Mouse (Mus musculus) midbrain, embryonic 10.5 days (tissue): ENCODE results near the gene Tpcn2. TPM values are rescaled to one million over a fixed set of nuclear protein-coding genes. Genes with fewer than 3 reads are reported as not detected.
A peak's percentile ranks its signal among the peaks of the same experiment; 100 is the strongest.

ENCODE experiments used
- DNase-seq: peaks from one replicate; pipeline ENCODE4 v3.0.0-alpha.2; 2017; ENCODE audit warnings: low spot score
- H3K27ac ChIP-seq: fragments of 300-500 bp; sonication (generic); replicated peaks from 2 replicates; pipeline ENCODE4 v1.5.1; 2016; ENCODE audit warnings: mild to moderate bottlenecking
- H3K27me3 ChIP-seq: fragments of 300-500 bp; sonication (generic); 2 replicates; pipeline ENCODE4 v1.6.1; 2016; ENCODE audit warnings: low read depth, mild to moderate bottlenecking; ENCODE audit not compliant: poor library complexity, severe bottlenecking
- H3K36me3 ChIP-seq: fragments of 300-500 bp; sonication (generic); 2 replicates; pipeline ENCODE4 v1.6.1; 2016; ENCODE audit warnings: mild to moderate bottlenecking, moderate library complexity
- H3K4me1 ChIP-seq: fragments of 300-500 bp; sonication (generic); 2 replicates; pipeline ENCODE4 v1.6.1; 2016
- H3K4me3 ChIP-seq: fragments of 300-500 bp; sonication (generic); 2 replicates; pipeline ENCODE4 v1.5.1; 2016; ENCODE audit warnings: mild to moderate bottlenecking, moderate library complexity
- H3K9me3 ChIP-seq: fragments of 300-500 bp; sonication (generic); replicated peaks from 2 replicates; pipeline ENCODE4 v1.6.1; 2016; ENCODE audit warnings: mild to moderate bottlenecking
- WGBS: fragments of 180-500 bp; shearing (Covaris S2); methylation state at CpG from one replicate; pipeline ENCODE4 v1.1.7; 2016; 5-methylcytosine and 5-hydroxymethylcytosine counted together
- polyA plus RNA-seq: library from polyadenylated mRNA; unstranded; fragments of >200 nt; fragmentation: Nextera tagmentation; extraction: Ambion mirVana; gene quantifications from 2 replicates; pipeline ENCODE4 v1.2.1, GENCODE M21; 2016

Gene Tpcn2
- polyA plus RNA-seq, 1 experiment from 2014 or later: 5.4 TPM

DNA sequence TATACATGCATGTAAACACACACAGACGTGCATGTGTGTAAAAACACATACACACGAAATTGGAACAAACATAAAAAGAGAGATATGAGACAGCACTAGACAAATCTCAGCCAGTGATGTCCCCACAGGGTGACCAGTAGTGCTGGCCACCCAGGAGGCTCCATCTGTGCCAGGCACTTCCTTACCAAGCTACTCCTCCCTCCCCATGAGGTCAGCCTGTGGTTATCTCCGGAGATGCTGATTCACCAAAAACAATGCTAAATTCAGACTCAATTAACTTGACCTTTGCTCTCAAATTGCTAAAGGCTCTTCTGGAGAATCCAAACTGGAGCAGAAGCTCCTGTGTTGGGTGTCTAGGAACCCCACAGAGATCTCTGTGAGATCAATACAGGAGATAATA lies 96.0 kb downstream of the Tpcn2 start:
- 0 out of 2 replicates have a peak, but pooled peaks cover 6% of the 10 kb centered on the region for H3K27me3 ChIP-seq
- WGBS: 75% methylated on average over 3 of the region's 3 CpGs
- DNase-seq: no peak
- H3K36me3 ChIP-seq: no peaks in the 10 kb centered on the region
- no peak overlapping the region for H3K27ac ChIP-seq
- no peaks in the 10 kb centered on the region for H3K9me3 ChIP-seq
- no peak overlapping the region for H3K4me3 ChIP-seq
- H3K4me1 ChIP-seq: 0 out of 2 replicates have a peak, but pooled peaks cover 2% of the 10 kb centered on the region

DNA sequence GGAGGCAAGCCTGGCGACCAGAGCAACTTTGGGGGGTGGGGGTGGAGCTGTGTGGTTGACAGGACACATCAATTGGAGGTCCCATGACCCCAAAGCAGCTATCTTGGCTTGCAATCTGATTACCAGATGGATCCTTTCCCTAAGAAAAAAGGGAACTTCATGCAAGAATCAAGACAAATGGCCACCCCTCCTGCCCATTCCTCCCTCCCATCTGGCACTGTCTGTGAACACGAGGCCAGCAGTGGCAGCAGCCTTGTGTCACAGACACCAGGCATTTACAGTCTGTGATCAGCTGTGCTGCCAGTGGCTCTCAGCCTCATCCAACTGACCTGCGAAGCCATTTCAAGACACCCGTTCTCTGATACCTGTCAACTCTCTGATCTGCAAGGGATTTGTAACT lies 101.4 kb downstream of the Tpcn2 start:
- DNase-seq: no peak
- WGBS: 78% methylated on average over 4 of the region's 4 CpGs

DNA sequence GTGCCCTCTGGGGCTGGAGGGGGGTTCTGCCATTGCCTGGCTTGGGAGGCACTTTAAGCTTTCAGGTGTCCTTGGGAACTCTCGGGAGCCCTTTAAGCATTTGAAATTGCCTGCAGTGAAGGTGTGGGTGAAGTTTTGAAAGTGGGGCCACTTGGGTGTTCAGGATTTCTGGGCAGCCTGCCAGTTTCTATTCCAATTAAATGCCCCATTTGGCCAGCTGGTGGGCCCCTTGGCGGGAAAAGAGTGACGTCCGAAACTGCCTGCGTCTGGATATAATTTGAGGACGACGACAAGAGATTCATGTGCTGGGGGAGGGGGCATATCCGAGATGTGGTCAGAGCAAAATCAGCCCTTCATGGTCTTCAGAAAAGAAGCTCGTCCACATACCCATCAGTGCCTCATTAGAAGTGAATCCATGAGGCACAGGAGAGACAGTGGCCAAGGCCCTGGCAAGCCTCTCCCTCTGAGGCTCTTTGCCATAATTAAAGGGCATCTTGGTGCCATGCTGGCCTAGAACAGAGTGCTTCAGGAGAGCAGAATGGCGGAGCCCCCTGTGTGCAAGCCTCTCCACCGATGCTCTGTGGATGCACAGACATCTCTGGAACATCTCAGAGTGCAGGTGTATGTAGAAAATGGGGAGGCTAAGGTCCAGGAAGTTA lies 102.3 kb downstream of the Tpcn2 start:
- DNase-seq: no peak
- H3K4me1 ChIP-seq: peaks cover 20% of the 10 kb centered on the region
- 86% methylated on average over 11 of the region's 11 CpGs for WGBS
- peaks cover 9% of the 10 kb centered on the region; the same call in 1 of the 2 replicates for H3K27me3 ChIP-seq
- no peaks in the 10 kb centered on the region for H3K9me3 ChIP-seq
- no peak overlapping the region for H3K4me3 ChIP-seq
- H3K36me3 ChIP-seq: no peaks in the 10 kb centered on the region
- H3K27ac ChIP-seq: peak overlapping the region; percentile 46

More for the DNA sequence above, 101.4 kb downstream of the Tpcn2 start:
- H3K4me1 ChIP-seq: peaks cover 11% of the 10 kb centered on the region
- no peak overlapping the region for H3K4me3 ChIP-seq
- H3K27ac ChIP-seq: no peak overlapping the region
- no peaks in the 10 kb centered on the region for H3K9me3 ChIP-seq
- H3K36me3 ChIP-seq: no peaks in the 10 kb centered on the region
- H3K27me3 ChIP-seq: peaks cover 9% of the 10 kb centered on the region; the same call in 1 of the 2 replicates

DNA sequence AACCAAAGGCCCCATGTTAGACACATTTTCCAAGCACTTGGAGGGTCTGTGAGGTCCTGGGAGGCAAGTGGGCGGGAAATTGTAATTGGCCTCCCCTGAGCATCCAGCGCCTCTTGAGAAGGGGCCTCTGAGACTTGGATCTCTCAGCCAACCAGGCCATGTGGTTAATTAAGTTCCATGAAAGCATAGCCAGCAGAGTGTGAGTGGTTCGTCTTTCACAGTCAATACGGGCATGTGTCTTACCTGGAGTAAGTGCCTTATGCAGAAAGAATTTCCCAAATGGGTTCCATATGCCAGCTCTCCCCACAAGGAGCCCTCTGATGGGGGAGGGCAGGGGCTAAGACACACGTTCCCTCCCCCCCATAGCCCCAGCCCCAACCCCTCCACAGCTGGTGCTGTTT lies 104.1 kb downstream of the Tpcn2 start:
- 52% methylated on average over 5 of the region's 5 CpGs for WGBS
- peak overlapping the region; percentile 28; the same call in 1 of the 2 replicates for H3K27ac ChIP-seq
- peaks cover 11% of the 10 kb centered on the region; the same call in 1 of the 2 replicates for H3K27me3 ChIP-seq
- H3K4me3 ChIP-seq: no peak overlapping the region
- no peaks in the 10 kb centered on the region for H3K36me3 ChIP-seq
- H3K4me1 ChIP-seq: peaks cover 31% of the 10 kb centered on the region
- H3K9me3 ChIP-seq: no peaks in the 10 kb centered on the region
- no peak for DNase-seq

DNA sequence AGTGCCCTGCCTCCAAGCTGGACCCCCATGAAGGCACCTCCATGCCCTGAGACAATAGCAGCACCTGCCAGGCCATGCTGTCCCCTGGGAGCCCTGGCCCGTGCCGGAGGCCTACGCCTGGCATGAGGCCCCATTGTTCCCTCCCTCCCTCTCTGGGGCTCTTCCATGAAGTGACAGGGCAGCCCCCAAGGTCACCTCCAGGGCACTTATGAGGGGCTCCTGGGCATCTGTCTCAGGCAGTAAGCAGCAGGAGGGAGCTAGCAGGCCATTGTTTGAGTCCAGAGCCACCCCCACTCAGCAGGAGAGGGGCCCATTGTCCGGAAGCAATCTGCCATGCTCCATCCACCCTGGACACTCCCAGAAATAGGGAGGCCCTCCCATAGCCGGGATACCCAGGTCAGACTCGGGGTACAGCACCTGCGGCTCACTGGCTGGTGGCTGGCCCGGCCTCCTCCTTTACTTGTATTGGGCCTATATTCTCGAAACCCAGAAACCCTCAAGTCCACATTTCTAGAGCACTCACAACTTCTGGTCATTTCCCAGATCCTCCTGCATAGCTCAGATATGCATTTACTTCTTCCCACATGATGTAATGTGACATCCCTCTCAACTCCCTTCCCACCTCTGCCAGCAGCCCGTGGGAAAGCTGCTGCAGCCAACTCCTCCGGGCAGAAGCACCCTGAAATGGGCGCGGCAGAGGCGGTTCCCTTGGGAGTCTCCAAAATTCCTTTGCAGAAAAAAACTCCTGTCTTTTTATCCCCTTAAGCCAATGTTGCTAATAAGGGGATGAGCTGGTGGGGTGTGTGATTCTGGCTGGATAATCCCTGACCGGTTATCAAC lies 106.8 kb downstream of the Tpcn2 start:
- H3K27ac ChIP-seq: peak overlapping the region; percentile 84
- H3K4me3 ChIP-seq: peak overlapping the region; percentile 21; the same call in 1 of the 2 replicates
- 29% methylated on average over 15 of the region's 15 CpGs for WGBS
- peaks cover 58% of the 10 kb centered on the region for H3K4me1 ChIP-seq
- peaks cover 31% of the 10 kb centered on the region for H3K27me3 ChIP-seq
- peak; percentile 41 for DNase-seq
- H3K9me3 ChIP-seq: no peaks in the 10 kb centered on the region
- no peaks in the 10 kb centered on the region for H3K36me3 ChIP-seq

DNA sequence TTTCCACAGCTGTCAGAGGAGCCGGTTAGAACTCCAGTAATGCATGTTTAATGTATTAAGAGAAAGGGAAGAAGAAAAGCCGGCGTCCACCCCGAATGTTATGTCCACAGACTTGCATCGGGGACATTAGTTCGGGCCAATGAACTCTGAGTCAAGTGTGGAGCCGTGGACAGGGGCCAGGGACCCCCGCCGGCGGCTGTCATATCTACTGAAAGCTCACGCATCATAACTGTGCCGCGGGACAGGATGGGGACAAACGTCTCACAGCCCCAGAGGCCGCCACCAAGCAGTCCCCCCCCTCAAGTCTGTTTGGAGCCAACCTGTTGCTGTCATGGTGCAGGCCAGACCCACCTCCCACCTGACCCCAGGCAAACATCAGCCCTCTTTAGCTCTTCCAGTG lies 110.2 kb downstream of the Tpcn2 start:
- Histone ChIP-seq H3K36me3 (no peaks in the 10 kb centered on the region), H3K4me1 (peaks cover 51% of the 10 kb centered on the region), H3K27me3 (peaks cover 45% of the 10 kb centered on the region), H3K4me3 (no peak overlapping the region), H3K9me3 (no peaks in the 10 kb centered on the region), H3K27ac (peak overlapping the region; percentile 85)
- DNase-seq: peak; percentile 16
- WGBS: 66% methylated on average over 15 of the region's 15 CpGs

DNA sequence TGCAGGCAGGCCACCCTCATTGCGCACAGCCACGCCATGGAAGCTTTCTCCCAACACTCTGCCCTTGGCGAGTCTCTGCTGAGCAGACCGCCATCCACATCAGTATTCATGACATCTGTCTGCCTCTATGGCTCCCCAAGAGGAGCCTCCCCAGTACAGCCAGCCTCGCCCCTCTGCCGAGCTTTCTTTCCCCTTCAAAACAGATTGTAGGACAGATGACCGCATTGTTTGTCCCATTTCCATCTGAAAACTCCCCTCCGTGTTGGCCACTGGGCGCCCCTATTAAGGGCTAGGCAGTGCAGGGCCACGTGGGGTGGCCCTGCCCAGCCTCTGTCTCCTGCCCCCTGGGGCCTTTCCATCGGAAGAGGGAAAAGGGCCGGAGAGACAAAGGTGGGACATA lies 110.7 kb downstream of the Tpcn2 start:
- H3K4me1 ChIP-seq: peaks cover 51% of the 10 kb centered on the region
- peak; percentile 47 for DNase-seq
- H3K27ac ChIP-seq: peak overlapping the region; percentile 85
- 11% methylated on average over 12 of the region's 12 CpGs for WGBS
- H3K27me3 ChIP-seq: peaks cover 45% of the 10 kb centered on the region
- peak overlapping the region; percentile 20; the same call in 1 of the 2 replicates for H3K4me3 ChIP-seq
- H3K36me3 ChIP-seq: no peaks in the 10 kb centered on the region
- no peaks in the 10 kb centered on the region for H3K9me3 ChIP-seq

DNA sequence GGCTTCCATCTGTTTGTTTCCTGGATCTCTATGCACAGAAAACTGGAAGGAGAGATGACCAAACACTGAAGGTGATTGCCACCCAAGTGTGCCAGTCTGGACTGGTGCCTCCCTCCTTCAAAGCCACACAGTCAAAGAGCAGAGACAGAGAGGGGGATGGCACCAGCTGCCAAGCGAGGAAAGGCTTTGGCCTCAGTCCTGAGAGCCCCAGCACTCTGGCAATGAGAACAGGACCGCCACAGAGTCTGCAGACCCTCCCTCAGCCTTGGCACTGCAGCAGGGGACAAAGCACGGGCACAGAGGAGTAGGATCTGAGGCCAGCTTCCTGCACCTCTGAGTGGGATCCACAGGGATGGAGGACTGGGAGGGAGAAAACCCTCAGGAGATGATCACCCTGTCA lies 114.1 kb downstream of the Tpcn2 start:
- 73% methylated on average over 3 of the region's 3 CpGs for WGBS
- H3K27ac ChIP-seq: peak overlapping the region; percentile 55; the same call in 1 of the 2 replicates
- no peak for DNase-seq
- peaks cover 52% of the 10 kb centered on the region for H3K27me3 ChIP-seq
- H3K4me1 ChIP-seq: peaks cover 31% of the 10 kb centered on the region
- no peaks in the 10 kb centered on the region for H3K9me3 ChIP-seq
- H3K36me3 ChIP-seq: no peaks in the 10 kb centered on the region
- H3K4me3 ChIP-seq: no peak overlapping the region

DNA sequence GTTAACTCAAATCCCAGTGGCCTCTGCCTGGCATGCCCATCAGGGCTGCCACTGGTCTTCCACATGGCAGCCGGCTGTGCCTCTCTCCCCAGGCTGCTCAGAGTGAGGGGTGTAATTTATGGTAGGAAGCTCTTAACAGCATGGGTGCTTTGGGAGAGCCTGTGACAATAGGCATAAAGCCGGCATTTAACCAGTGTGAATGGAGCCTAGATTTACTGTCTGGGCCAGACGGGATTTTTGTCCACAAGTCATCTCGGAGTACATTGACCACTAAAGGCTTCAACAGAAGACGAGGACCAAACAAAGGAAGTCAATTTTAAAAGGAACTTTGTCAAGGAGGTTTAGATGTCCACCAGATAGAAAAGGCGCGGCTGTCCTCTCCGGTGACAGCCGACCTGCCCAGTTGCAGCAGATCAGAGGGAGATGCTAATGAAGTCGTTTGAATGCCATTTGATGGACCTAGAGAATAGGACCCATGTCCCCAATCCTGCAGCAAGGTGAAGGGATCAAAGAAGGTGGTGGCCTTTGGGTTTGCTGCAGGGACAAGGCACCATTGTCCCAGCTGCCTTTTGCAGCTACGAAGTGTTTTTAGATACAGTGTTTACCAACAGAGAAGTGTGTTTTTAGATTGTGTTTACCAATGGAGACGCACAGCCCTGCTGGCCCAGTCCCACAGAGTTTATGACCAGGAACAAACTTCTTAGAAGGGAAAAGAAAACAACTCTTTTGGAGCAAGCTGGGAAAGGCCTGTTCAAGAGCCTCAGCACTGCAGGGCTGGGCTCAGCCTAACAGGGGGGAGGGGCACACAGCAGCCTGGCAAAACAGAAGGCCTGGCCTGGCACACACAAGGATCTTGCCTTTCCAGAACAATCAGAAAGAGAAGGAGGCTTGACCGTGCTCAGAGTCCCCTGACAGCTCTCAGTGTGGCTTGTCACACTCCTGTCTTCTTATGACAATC lies 124.2 kb downstream of the Tpcn2 start:
- H3K36me3 ChIP-seq: no peaks in the 10 kb centered on the region
- H3K9me3 ChIP-seq: no peaks in the 10 kb centered on the region
- peaks cover 45% of the 10 kb centered on the region for H3K27me3 ChIP-seq
- H3K27ac ChIP-seq: peak overlapping the region; percentile 81
- peaks cover 33% of the 10 kb centered on the region for H3K4me1 ChIP-seq
- H3K4me3 ChIP-seq: no peak overlapping the region
- peak; percentile 64 for DNase-seq
- 20% methylated on average over 13 of the region's 13 CpGs for WGBS

DNA sequence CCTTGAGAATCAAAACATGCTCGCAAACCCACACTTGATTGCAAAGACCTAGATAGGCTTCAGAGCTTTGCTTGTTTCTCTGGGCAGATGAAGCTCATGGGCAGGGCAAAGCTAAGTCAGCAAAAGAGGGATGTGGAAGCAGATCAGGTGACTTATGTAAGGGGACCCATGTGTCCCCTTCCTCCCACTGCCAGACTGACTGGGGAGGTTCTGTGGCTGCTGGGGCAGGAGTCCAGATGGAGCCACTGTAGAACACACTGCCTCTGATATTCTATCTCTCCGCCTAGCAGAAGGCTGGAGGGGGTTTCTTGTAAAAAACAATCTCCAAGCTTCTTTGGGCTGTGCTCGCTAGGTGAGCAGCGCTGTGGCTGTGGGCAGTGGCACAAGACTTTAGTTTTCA lies 128.1 kb downstream of the Tpcn2 start:
- Histone ChIP-seq H3K4me1 (peaks cover 23% of the 10 kb centered on the region), H3K4me3 (no peak overlapping the region), H3K9me3 (no peaks in the 10 kb centered on the region), H3K27ac (no peak overlapping the region), H3K36me3 (no peaks in the 10 kb centered on the region), H3K27me3 (peaks cover 14% of the 10 kb centered on the region; the same call in 1 of the 2 replicates)
- DNase-seq: no peak
- WGBS: 82% methylated on average over 4 of the region's 4 CpGs

DNA sequence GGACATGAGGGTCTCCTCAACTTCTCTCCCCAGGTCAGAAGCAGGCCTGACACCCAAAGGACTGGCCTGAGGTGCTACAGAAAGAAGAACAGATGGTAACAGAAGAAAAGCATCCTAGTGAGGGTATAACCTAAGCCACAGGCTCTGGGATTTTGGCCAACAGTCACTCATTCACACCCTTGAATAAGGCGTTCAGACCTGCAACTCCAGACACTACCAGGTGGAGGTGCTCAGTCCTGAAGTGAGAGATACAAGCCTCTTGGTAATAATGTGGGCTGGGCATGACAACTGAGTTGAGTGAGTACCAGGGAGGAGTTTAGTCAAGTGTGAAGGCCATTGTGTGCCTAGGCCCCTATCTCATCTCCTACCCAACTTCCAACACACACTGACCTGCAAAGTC lies 129.7 kb downstream of the Tpcn2 start:
- WGBS: 71% methylated on average over 1 of the region's 1 CpGs
- DNase-seq: no peak
- Histone ChIP-seq H3K4me3 (no peak overlapping the region), H3K27me3 (peaks cover 13% of the 10 kb centered on the region; the same call in 1 of the 2 replicates), H3K27ac (no peak overlapping the region), H3K36me3 (no peaks in the 10 kb centered on the region), H3K4me1 (peaks cover 7% of the 10 kb centered on the region), H3K9me3 (no peaks in the 10 kb centered on the region)

DNA sequence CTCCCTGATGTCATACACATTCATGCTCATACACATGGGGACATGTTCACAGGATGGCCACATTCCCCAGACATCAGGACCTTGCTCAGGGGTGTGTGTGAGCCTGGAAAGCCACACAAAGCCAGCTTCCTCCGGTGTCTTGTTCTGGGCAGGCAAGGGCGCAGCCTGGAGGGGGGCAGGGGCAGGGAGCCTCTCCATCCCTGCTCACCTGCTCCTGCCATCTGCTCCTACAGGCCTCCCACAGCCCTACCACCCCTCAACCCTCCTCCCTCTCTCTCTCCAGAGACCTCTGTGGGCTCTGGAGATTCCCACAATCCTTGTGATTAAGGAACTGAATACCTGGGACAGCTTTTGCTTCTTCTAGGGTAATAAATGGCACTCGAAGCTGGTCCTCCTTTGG lies 132.0 kb downstream of the Tpcn2 start:
- no peaks in the 10 kb centered on the region for H3K4me1 ChIP-seq
- peaks cover 5% of the 10 kb centered on the region; the same call in 1 of the 2 replicates for H3K27me3 ChIP-seq
- H3K36me3 ChIP-seq: no peaks in the 10 kb centered on the region
- H3K4me3 ChIP-seq: no peak overlapping the region
- WGBS: 78% methylated on average over 3 of the region's 3 CpGs
- H3K9me3 ChIP-seq: 0 out of 2 replicates have a peak, but pooled peaks cover 7% of the 10 kb centered on the region
- no peak for DNase-seq
- H3K27ac ChIP-seq: no peak overlapping the region; the same call in 1 of the 2 replicates
